Mouse (Mus musculus) kidney, postnatal 14 days (tissue): ENCODE results near the gene Robo1.

Experiments
- DNase-seq: peaks from one replicate; pipeline ENCODE4 v3.0.0; 2022; ENCODE audit warnings: mixed read lengths

Robo1 gene

GRCm38 (mm10) chr16:72610661-72611112 lies 302.6 kb downstream of the Robo1 start:
- no peak for DNase-seq

GRCm38 (mm10) chr16:72614898-72615297 lies 306.8 kb downstream of the Robo1 start:
- DNase-seq, result no peak

GRCm38 (mm10) chr16:72615360-72615759 lies 307.3 kb downstream of the Robo1 start:
- DNase-seq, result no peak

- no peak for DNase-seq
These were observed 314.3 kb downstream of the Robo1 start for GRCm38 (mm10) chr16:72622371-72622770.

GRCm38 (mm10) chr16:72622868-72623267 lies 314.8 kb downstream of the Robo1 start:
- DNase-seq, result no peak

GRCm38 (mm10) chr16:72633846-72634245 lies 325.7 kb downstream of the Robo1 start:
- DNase-seq, result no peak

GRCm38 (mm10) chr16:72639332-72639940 lies 331.3 kb downstream of the Robo1 start:
- no peak for DNase-seq

- DNase-seq, result no peak
These were observed 333.1 kb downstream of the Robo1 start for GRCm38 (mm10) chr16:72640932-72641811.

- no peak for DNase-seq
These were observed 337.8 kb downstream of the Robo1 start for GRCm38 (mm10) chr16:72645890-72646289.

GRCm38 (mm10) chr16:72649314-72649713 lies 341.2 kb downstream of the Robo1 start:
- peak; percentile 49 for DNase-seq

GRCm38 (mm10) chr16:72655411-72655810 lies 347.3 kb downstream of the Robo1 start:
- DNase-seq, result no peak

GRCm38 (mm10) chr16:72662837-72663350 lies 354.8 kb downstream of the Robo1 start:
- peak; percentile 71 for DNase-seq

GRCm38 (mm10) chr16:72663351-72664232 lies 355.5 kb downstream of the Robo1 start:
- peak; percentile 59 for DNase-seq

- DNase-seq, result peak; percentile 12
These were observed 356.1 kb downstream of the Robo1 start for GRCm38 (mm10) chr16:72664233-72664613.

GRCm38 (mm10) chr16:72664806-72665205 lies 356.7 kb downstream of the Robo1 start:
- no peak for DNase-seq

GRCm38 (mm10) chr16:72665454-72665853 lies 357.3 kb downstream of the Robo1 start:
- no peak for DNase-seq

GRCm38 (mm10) chr16:72670240-72671038 lies 362.3 kb downstream of the Robo1 start:
- no peak for DNase-seq

- no peak for DNase-seq
These were observed 369.1 kb downstream of the Robo1 start for GRCm38 (mm10) chr16:72677234-72677633.

- DNase-seq, result no peak
These were observed 370.3 kb downstream of the Robo1 start for GRCm38 (mm10) chr16:72678450-72678849.

GRCm38 (mm10) chr16:72678947-72679558 lies 370.9 kb downstream of the Robo1 start:
- no peak for DNase-seq
